Mouse (Mus musculus) ES-E14 (cell line): Measurements from ENCODE around the gene Myo16. TPM values are rescaled to one million over a fixed set of nuclear protein-coding genes. Genes with fewer than 3 reads are reported as not detected.

ENCODE experiments used
- DNase-seq: peaks from one replicate; pipeline ENCODE4 v3.0.0-alpha.2; 2013; ENCODE audit warnings: low read depth, low spot score
- H3K27ac ChIP-seq: 2 replicates; pipeline ENCODE4 v1.5.1; 2012; ENCODE audit warnings: low read depth, mild to moderate bottlenecking, low read length, moderate library complexity, mixed read lengths; ENCODE audit not compliant: poor library complexity, insufficient read depth, severe bottlenecking
- H3K36me3 ChIP-seq: 2 replicates; pipeline ENCODE4 v1.6.1; 2012; ENCODE audit warnings: mild to moderate bottlenecking, low read length, moderate library complexity, mixed read lengths; ENCODE audit not compliant: control insufficient read depth, poor library complexity, insufficient read depth, severe bottlenecking
- H3K4me1 ChIP-seq, 2 experiments: fragments of 150-350 bp in 1 of 2; sonication (generic) in 1 of 2; 2 replicates each; pipeline ENCODE4 v1.6.1; 2012; ENCODE audit warnings: low read length in 2 of 2, mild to moderate bottlenecking in 1 of 2, mixed read lengths in 1 of 2; ENCODE audit not compliant: control insufficient read depth in 2 of 2, insufficient read depth in 2 of 2, poor library complexity in 1 of 2
- H3K4me3 ChIP-seq, 2 experiments: fragments of 150-350 bp in 1 of 2; sonication (generic) in 1 of 2; 2 replicates each; pipeline ENCODE4 v1.5.1; 2012; ENCODE audit warnings: low read length in 2 of 2, low read depth in 1 of 2, mild to moderate bottlenecking in 1 of 2, mixed read lengths in 1 of 2; ENCODE audit not compliant: insufficient read depth in 1 of 2, poor library complexity in 1 of 2, severe bottlenecking in 1 of 2
- H3K9ac ChIP-seq: 2 replicates; pipeline ENCODE4 v1.6.1; 2012; ENCODE audit warnings: low read depth, mild to moderate bottlenecking, low read length, mixed read lengths; ENCODE audit not compliant: poor library complexity, insufficient read depth, severe bottlenecking
- H3K9me3 ChIP-seq: fragments of 150-350 bp; sonication (generic); 2 replicates; pipeline ENCODE4 v1.6.1; 2012; ENCODE audit warnings: low read depth, mild to moderate bottlenecking, low read length; ENCODE audit not compliant: control insufficient read depth, insufficient read depth
- CHD2 ChIP-seq: IDR thresholded peaks from 2 replicates; pipeline ENCODE4 v1.6.1; 2014; ENCODE audit warnings: mild to moderate bottlenecking, low read depth, low read length, inconsistent platforms
- HCFC1 ChIP-seq: IDR thresholded peaks from 2 replicates; pipeline ENCODE4 v1.6.1; 2012; ENCODE audit warnings: low read length, inconsistent platforms, borderline replicate concordance; ENCODE audit not compliant: insufficient read depth
- MAFK ChIP-seq: IDR thresholded peaks from 2 replicates; pipeline ENCODE4 v1.6.1; 2014; ENCODE audit warnings: mild to moderate bottlenecking, low read depth, low read length, inconsistent platforms; ENCODE audit not compliant: insufficient read depth
- ZC3H11A ChIP-seq: IDR thresholded peaks from 2 replicates; pipeline ENCODE4 v1.6.1; 2012; ENCODE audit warnings: low read depth, mild to moderate bottlenecking, inconsistent platforms, low read length, borderline replicate concordance
- ZNF384 ChIP-seq: IDR thresholded peaks from 2 replicates; pipeline ENCODE4 v1.6.1; 2012; ENCODE audit warnings: low read depth, low read length, inconsistent platforms
- in situ Hi-C, 2 experiments: fragments of 600-800 bp; cut with MboI; formaldehyde crosslinking; loops; one replicate each; pipeline ENCODE4 v1.15.1; 2025; ENCODE audit warnings: low sequenced_read_pairs in 2 of 2, inconsistent platforms in 1 of 2; ENCODE audit not compliant: unreplicated experiment in 2 of 2
- total RNA-seq: library from RNA; depleted of rRNA; stranded (reverse); fragments of 300-350 nt; gene quantifications from 2 replicates; pipeline ENCODE4 v1.2.3, GENCODE M21; 2012

Gene Myo16
- total RNA-seq, 1 experiment: 0.09 TPM

GRCm38 (mm10) chr8:10125684-10126083 lies 28.0 kb upstream of the Myo16 start:
- no peaks in the 10 kb centered on the region for H3K4me1 ChIP-seq
- no peaks in the 10 kb centered on the region for H3K9me3 ChIP-seq
- DNase-seq: no peak
- TF ChIP-seq MAFK: no peak
- TF ChIP-seq CHD2: no peak
- no peak for TF ChIP-seq ZC3H11A
- TF ChIP-seq ZNF384: no peak
- TF ChIP-seq HCFC1: no peak
- no peaks in the 10 kb centered on the region for H3K36me3 ChIP-seq
- H3K4me3 ChIP-seq: no peak overlapping the region
- H3K9ac ChIP-seq: no peak overlapping the region
- in situ Hi-C loops: no loop called here
- H3K27ac ChIP-seq: no peak overlapping the region

- no peak for TF ChIP-seq HCFC1
- TF ChIP-seq MAFK: 0 out of 2 replicates have a peak, but pooled peaks have one; percentile 9
- H3K4me1 ChIP-seq: no peaks in the 10 kb centered on the region
- H3K9me3 ChIP-seq: no peaks in the 10 kb centered on the region
- in situ Hi-C loops: no loop called here
- no peak overlapping the region for H3K4me3 ChIP-seq
- no peak overlapping the region for H3K27ac ChIP-seq
- DNase-seq: no peak
- no peak overlapping the region for H3K9ac ChIP-seq
- H3K36me3 ChIP-seq: no peaks in the 10 kb centered on the region
Measured at GRCm38 (mm10) chr8:10130513-10131414, 22.9 kb upstream of the Myo16 start.

- Histone ChIP-seq H3K9ac (no peak overlapping the region), H3K9me3 (no peaks in the 10 kb centered on the region), H3K36me3 (no peaks in the 10 kb centered on the region), H3K4me3 (no peak overlapping the region), H3K27ac (no peak overlapping the region), H3K4me1 (no peaks in the 10 kb centered on the region)
- TF ChIP-seq ZNF384: no peak
- TF ChIP-seq MAFK: no peak
- TF ChIP-seq CHD2: no peak
- TF ChIP-seq HCFC1: no peak
- no peak for TF ChIP-seq ZC3H11A
- in situ Hi-C loops: no loop called here
- DNase-seq: no peak
Measured at GRCm38 (mm10) chr8:10139536-10139935, 14.2 kb upstream of the Myo16 start.

GRCm38 (mm10) chr8:10143961-10144360 lies 9.8 kb upstream of the Myo16 start:
- no peaks in the 10 kb centered on the region for H3K4me1 ChIP-seq
- H3K9ac ChIP-seq: no peak overlapping the region
- no peak overlapping the region for H3K27ac ChIP-seq
- no peak overlapping the region for H3K4me3 ChIP-seq
- H3K36me3 ChIP-seq: no peaks in the 10 kb centered on the region
- no peaks in the 10 kb centered on the region for H3K9me3 ChIP-seq
- in situ Hi-C loops: no loop called here
- no peak for TF ChIP-seq CHD2
- TF ChIP-seq ZC3H11A: no peak
- TF ChIP-seq ZNF384: no peak
- TF ChIP-seq MAFK: no peak
- TF ChIP-seq HCFC1: no peak
- DNase-seq: no peak
